Mouse (Mus musculus): ENCODE measurements around the gene Eif3k.

- TF ChIP-seq GATA1 (IDR thresholded peaks at IDR 0.05; ENCODE audit: low read length) (no peak), TAL1 (IDR thresholded peaks at IDR 0.05; ENCODE audit: low read length) (no peak)
These were observed 29.9 kb downstream of the Eif3k start for GRCm38 (mm10) chr7:28951764-28952163.
